Mouse (Mus musculus) brain, embryonic 14.5 days (tissue): ENCODE measurements around the gene Mospd3. TPM values are rescaled to one million over a fixed set of nuclear protein-coding genes. Genes with fewer than 3 reads are reported as not detected.

ENCODE experiments used
- DNase-seq: peaks from one replicate; pipeline ENCODE4 v3.0.0-alpha.2; 2011; ENCODE audit warnings: low read depth
- CTCF ChIP-seq: fragments of 200-500 bp; IDR thresholded peaks from 2 replicates; pipeline ENCODE4 v1.5.1; 2012; ENCODE audit warnings: inconsistent platforms, mild to moderate bottlenecking, moderate library complexity, borderline replicate concordance; ENCODE audit not compliant: insufficient read depth, insufficient read length; ENCODE audit errors: extremely low read depth
- POLR2A ChIP-seq: fragments of 200-500 bp; IDR thresholded peaks from 2 replicates; pipeline ENCODE4 v1.6.1; 2012; ENCODE audit warnings: mild to moderate bottlenecking, inconsistent platforms, borderline replicate concordance; ENCODE audit not compliant: poor library complexity, insufficient read depth, insufficient read length, severe bottlenecking; ENCODE audit errors: extremely low read depth
- polyA plus RNA-seq: library from polyadenylated mRNA; depleted of rRNA; stranded (reverse); fragments of >200 nt; gene quantifications from 2 replicates; pipeline ENCODE4 v1.2.3, GENCODE M21; 2012

Gene Mospd3
- polyA plus RNA-seq, 1 experiment, result 103 TPM

GRCm38 (mm10) chr5:137613550-137613949 lies 12.7 kb upstream of the Mospd3 start, which contains the start of gene Pcolce:
TSS of gene Pcolce (minus strand) at chr5:137613784.
- TF ChIP-seq POLR2A (no peak), CTCF (no peak)
- DNase-seq, result no peak

- DNase-seq, result no peak
- TF ChIP-seq CTCF (no peak), POLR2A (no peak)
Observed at GRCm38 (mm10) chr5:137613076-137613475, 12.2 kb upstream of the Mospd3 start.

GRCm38 (mm10) chr5:137611245-137611602 lies 10.4 kb upstream of the Mospd3 start:
- TF ChIP-seq POLR2A (no peak), CTCF (no peak)
- no peak for DNase-seq

GRCm38 (mm10) chr5:137610548-137611244 lies 9.8 kb upstream of the Mospd3 start:
- TF ChIP-seq CTCF (no peak), POLR2A (no peak)
- DNase-seq, result no peak

GRCm38 (mm10) chr5:137610056-137610455 lies 9.2 kb upstream of the Mospd3 start:
- no peak for TF ChIP-seq CTCF
- no peak for TF ChIP-seq POLR2A
- DNase-seq, result no peak

- no peak for DNase-seq
- no peak for TF ChIP-seq POLR2A
Observed at GRCm38 (mm10) chr5:137609292-137609691, 8.4 kb upstream of the Mospd3 start.

- DNase-seq, result no peak
- no peak for TF ChIP-seq CTCF
- TF ChIP-seq POLR2A, result no peak
Observed at GRCm38 (mm10) chr5:137608654-137609190, 7.9 kb upstream of the Mospd3 start.

- no peak for DNase-seq
- TF ChIP-seq CTCF (no peak), POLR2A (no peak)
Observed at GRCm38 (mm10) chr5:137607860-137608653, 7.2 kb upstream of the Mospd3 start.

GRCm38 (mm10) chr5:137601365-137601729 lies 489 bp upstream of the Mospd3 start:
- DNase-seq, result no peak
- TF ChIP-seq POLR2A (no peak), CTCF (no peak)

- TF ChIP-seq POLR2A (no peak), CTCF (no peak)
- DNase-seq, result no peak
Observed at GRCm38 (mm10) chr5:137600281-137600618, 608 bp downstream of the Mospd3 start.

- no peak for TF ChIP-seq POLR2A
- no peak for TF ChIP-seq CTCF
- DNase-seq, result no peak
Observed at GRCm38 (mm10) chr5:137599600-137599999, 1.3 kb downstream of the Mospd3 start.
